Mouse (Mus musculus) hindbrain, embryonic 13.5 days (tissue): ENCODE data around the gene Tep1. TPM values are rescaled to one million over a fixed set of nuclear protein-coding genes. Genes with fewer than 3 reads are reported as not detected.
A peak's percentile ranks its signal among the peaks of the same experiment; 100 is the strongest.
"Not testable (repeated sequence)": the region's sequence is repeated elsewhere in the genome, so short reads cannot be mapped to it uniquely, and the experiment has no call there.

Experiments used
- ATAC-seq: fragments of 200-750 bp; cut with Nextera tagmentation; 2 replicates; pipeline ENCODE4 v1.8.0; 2017; ENCODE audit warnings: moderate TSS enrichment; ENCODE audit not compliant: low FRiP score
- H3K27ac ChIP-seq: fragments of 300-500 bp; sonication (generic); 2 replicates; pipeline ENCODE4 v1.5.1; 2015; ENCODE audit warnings: inconsistent platforms, mild to moderate bottlenecking, moderate library complexity
- H3K27me3 ChIP-seq: fragments of 300-500 bp; sonication (generic); 2 replicates; pipeline ENCODE4 v1.6.1; 2015; ENCODE audit warnings: mild to moderate bottlenecking, inconsistent platforms
- H3K36me3 ChIP-seq: fragments of 300-500 bp; sonication (generic); 2 replicates; pipeline ENCODE4 v1.6.1; 2015; ENCODE audit warnings: mild to moderate bottlenecking, inconsistent platforms
- H3K4me1 ChIP-seq: fragments of 300-500 bp; sonication (generic); replicated peaks from 2 replicates; pipeline ENCODE4 v1.6.1; 2015; ENCODE audit warnings: inconsistent platforms
- H3K4me2 ChIP-seq: fragments of 300-500 bp; sonication (generic); 2 replicates; pipeline ENCODE4 v1.6.1; 2015; ENCODE audit warnings: inconsistent platforms, mild to moderate bottlenecking, moderate library complexity
- H3K4me3 ChIP-seq: fragments of 300-500 bp; sonication (generic); 2 replicates; pipeline ENCODE4 v1.5.1; 2015; ENCODE audit warnings: mild to moderate bottlenecking, inconsistent platforms
- H3K9ac ChIP-seq: fragments of 300-500 bp; sonication (generic); 2 replicates; pipeline ENCODE4 v1.6.1; 2015; ENCODE audit warnings: mild to moderate bottlenecking, inconsistent platforms
- H3K9me3 ChIP-seq: fragments of 300-500 bp; sonication (generic); 2 replicates; pipeline ENCODE4 v1.6.1; 2016; ENCODE audit warnings: inconsistent platforms
- WGBS: fragments of 180-500 bp; shearing (Covaris S2); methylation state at CpG from one replicate; pipeline ENCODE4 v1.1.7; 2015; 5-methylcytosine and 5-hydroxymethylcytosine counted together
- polyA plus RNA-seq: library from polyadenylated mRNA; unstranded; fragments of >200 nt; fragmentation: Nextera tagmentation; extraction: Ambion mirVana; gene quantifications from 2 replicates; pipeline ENCODE4 v1.2.1, GENCODE M21; 2015

The Tep1 gene
- polyA plus RNA-seq = 2.5 and 3.2 TPM in 2 replicates

DNA sequence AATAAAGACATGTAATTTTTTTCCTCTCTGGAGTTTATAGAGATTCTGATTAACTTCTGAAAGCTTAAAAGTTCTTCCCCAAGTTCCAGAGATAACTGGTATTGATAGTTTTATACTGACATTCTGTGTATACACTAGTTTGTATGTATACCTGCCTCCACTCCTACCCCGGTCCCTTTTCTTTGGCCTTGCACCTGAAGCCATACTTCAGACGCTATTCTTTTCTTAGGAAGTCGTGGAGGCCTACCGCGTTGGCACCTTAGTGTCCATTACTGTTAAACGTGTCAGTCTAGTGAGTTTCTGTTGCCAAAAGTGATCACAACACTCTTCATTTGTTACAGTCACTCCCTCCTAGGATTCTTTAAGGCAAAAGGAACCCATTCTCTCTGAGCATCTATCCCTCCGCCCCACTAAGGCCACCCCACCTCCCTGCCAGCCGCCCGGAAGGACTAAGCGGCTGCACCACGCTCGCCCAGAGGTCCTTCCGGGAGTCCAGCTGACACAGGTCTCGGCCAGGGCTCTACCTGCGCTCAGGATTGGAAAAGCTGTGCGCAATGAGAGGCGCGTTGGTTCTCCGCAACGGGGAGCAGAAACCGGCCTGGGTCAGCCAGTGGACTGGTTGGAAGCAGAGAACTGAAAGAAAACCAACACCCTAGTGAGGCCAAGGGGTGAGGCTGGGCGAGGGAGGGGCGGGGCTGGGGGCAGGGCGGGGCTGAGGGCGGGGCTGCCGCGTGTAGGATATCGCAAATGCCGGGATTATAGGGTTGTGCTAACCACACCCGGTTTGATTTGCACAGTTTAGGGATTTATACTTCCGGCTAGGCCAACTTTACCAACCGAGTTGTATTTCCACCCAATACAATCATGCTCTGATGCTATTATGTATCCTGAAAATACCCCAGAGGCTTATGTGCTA, at the start of gene Tep1:
TSS of gene Tep1 (minus strand) at position 672 of the 916 bp plus-strand sequence.
- 7% methylated on average over 32 of the region's 32 CpGs for WGBS
- no peaks in the 10 kb centered on the region for H3K36me3 ChIP-seq
- H3K9ac ChIP-seq = peak within 1 kb of the TSS; percentile 75
- H3K4me3 ChIP-seq = peak within 1 kb of the TSS; percentile 54
- ATAC-seq = peak; percentile 91
- peak within 1 kb of the TSS; percentile 50 for H3K27ac ChIP-seq
- H3K4me2 ChIP-seq = peak within 1 kb of the TSS; percentile 66
- H3K4me1 ChIP-seq = peaks cover 7% of the 10 kb centered on the region
- no peaks in the 10 kb centered on the region for H3K9me3 ChIP-seq
- no peaks in the 10 kb centered on the region for H3K27me3 ChIP-seq

GRCm38 (mm10) chr14:50911356-50911755, 41.0 kb upstream of the Tep1 start:
- 64% methylated on average over 3 of the region's 3 CpGs for WGBS
- no peak for ATAC-seq

DNA sequence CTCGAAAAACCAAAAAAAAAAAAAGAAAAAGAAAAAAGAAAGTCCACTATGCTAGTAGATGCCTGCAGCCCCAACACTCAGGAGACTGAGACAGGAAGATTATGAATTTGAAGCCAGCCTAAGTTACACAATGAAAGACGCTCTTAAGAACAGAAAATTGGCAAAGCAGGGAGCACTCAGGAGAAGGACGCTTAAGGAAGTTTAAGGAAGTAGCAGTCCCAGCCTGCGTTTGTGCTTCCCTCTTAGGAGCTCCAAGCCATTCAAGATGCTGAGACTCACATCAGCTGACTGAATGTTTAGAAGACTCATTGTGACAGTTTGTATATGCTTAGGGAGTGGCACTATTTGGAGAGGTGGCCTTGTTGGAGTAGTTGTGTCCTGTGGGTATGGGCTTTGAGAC, 37.8 kb upstream of the Tep1 start:
- no peaks in the 10 kb centered on the region for H3K27me3 ChIP-seq
- H3K4me2 ChIP-seq = no peak overlapping the region
- H3K4me1 ChIP-seq = peaks cover 8% of the 10 kb centered on the region; the same call in 1 of the 2 replicates
- H3K9me3 ChIP-seq = no peaks in the 10 kb centered on the region
- no peak overlapping the region for H3K27ac ChIP-seq
- no peak overlapping the region for H3K4me3 ChIP-seq
- 87% methylated on average over 4 of the region's 4 CpGs for WGBS
- peaks cover 18% of the 10 kb centered on the region for H3K36me3 ChIP-seq
- ATAC-seq = no peak
- no peak overlapping the region for H3K9ac ChIP-seq

More at GRCm38 (mm10) chr14:50911356-50911755, 41.0 kb upstream of the Tep1 start:
- Histone ChIP-seq H3K9me3 (no peaks in the 10 kb centered on the region), H3K27me3 (no peaks in the 10 kb centered on the region), H3K4me2 (no peak overlapping the region), H3K36me3 (peaks cover 48% of the 10 kb centered on the region), H3K9ac (no peak overlapping the region), H3K4me1 (no peaks in the 10 kb centered on the region), H3K27ac (no peak overlapping the region), H3K4me3 (no peak overlapping the region)

DNA sequence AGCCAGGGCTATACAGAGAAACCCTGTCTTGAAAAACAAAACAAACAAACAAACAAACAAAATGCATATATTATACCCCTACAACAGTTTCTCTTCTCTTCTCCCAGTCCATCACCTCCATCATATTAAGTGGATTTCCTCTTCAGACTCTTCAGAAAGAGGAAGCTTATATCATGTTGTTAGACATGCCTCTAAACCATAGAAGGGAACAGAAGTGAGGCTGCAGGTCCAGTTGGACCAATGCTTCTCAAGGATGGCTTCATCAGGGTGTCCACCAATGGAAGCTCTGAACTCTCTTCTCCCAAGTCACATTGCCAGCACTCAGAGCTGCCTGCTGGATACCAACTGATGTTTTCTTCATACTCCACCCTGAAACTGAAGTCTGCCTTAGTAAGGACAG, 35.0 kb upstream of the Tep1 start:
- not testable (repeated sequence) for H3K9me3 ChIP-seq, H3K36me3 ChIP-seq, ATAC-seq, H3K27me3 ChIP-seq, H3K9ac ChIP-seq, H3K27ac ChIP-seq, H3K4me1 ChIP-seq, H3K4me2 ChIP-seq, H3K4me3 ChIP-seq

DNA sequence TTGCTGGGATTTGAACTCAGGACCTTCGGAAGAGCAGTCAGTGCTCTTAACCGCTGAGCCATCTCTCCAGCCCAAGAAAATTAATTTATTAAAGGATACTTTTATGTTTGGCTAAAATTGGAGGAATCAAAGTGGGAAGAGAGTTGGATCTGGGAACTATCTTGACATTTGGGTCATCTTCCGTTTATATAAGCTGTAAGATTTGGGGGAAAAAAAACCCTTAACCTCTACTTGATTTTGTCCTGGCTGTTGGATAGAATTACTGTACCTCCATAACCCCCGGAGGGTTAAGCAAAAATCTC, 34.4 kb upstream of the Tep1 start:
- Histone ChIP-seq H3K27me3 (no peaks in the 10 kb centered on the region), H3K36me3 (no peaks in the 10 kb centered on the region; the same call in 1 of the 2 replicates), H3K4me1 (peaks cover 8% of the 10 kb centered on the region; the same call in 1 of the 2 replicates), H3K4me3 (no peak overlapping the region), H3K9me3 (no peaks in the 10 kb centered on the region), H3K4me2 (no peak overlapping the region), H3K27ac (no peak overlapping the region), H3K9ac (no peak overlapping the region)
- WGBS = 82% methylated on average over 4 of the region's 4 CpGs
- ATAC-seq = no peak

DNA sequence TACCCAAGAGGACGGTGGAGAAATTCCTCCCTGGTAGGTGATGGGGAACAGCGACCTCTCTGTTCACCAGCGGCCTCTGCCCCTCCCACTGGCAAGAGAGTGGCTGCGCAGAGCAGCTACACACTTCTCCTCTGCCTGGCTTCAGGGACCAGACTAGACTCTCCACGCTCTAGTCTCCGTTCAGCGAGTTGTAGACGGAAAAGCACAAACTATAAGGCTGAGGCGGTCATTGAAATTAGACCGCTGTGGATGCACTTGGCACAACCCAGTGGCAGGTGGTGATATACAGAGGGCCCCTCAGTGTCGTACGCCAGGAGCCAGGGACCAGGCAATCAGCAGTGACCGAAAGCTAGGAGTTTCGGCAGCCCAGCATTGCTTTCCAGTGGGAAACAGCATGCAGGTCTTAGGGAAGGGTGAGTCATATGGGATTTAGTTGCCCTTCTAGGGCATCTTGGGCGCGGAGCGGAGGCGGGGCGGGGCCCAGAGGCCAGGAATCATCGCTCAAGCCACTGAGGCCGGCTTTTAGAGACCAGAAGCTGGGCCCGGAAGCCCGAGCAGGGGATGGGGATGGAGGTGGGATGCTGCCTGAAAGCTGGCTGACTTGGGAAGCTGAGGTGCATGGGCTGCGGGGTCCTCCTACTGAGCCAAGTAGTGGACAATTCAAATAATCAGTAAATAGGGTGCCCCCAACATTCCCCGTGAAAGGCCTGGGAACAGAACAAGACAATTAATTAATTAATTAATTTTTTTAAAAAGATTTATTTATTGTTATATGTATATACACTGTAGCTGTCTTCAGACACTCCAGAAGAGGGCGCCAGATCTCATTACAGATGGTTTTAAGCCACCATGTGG, 33.8 kb upstream of the Tep1 start:
- WGBS = 4% methylated on average over 26 of the region's 26 CpGs
- H3K9me3 ChIP-seq = no peaks in the 10 kb centered on the region
- H3K4me2 ChIP-seq = peak overlapping the region; percentile 64
- no peak overlapping the region; the same call in 1 of the 2 replicates for H3K27ac ChIP-seq
- H3K36me3 ChIP-seq = no peaks in the 10 kb centered on the region; the same call in 1 of the 2 replicates
- peak; percentile 91 for ATAC-seq
- H3K4me1 ChIP-seq = peaks cover 8% of the 10 kb centered on the region; the same call in 1 of the 2 replicates
- peak overlapping the region; percentile 41 for H3K4me3 ChIP-seq
- no peaks in the 10 kb centered on the region for H3K27me3 ChIP-seq
- H3K9ac ChIP-seq = peak overlapping the region; percentile 71

- H3K9me3 ChIP-seq, H3K36me3 ChIP-seq, H3K27ac ChIP-seq, ATAC-seq, H3K4me3 ChIP-seq, H3K9ac ChIP-seq, H3K4me2 ChIP-seq: not testable (repeated sequence)
- Histone ChIP-seq H3K27me3 (peaks cover 12% of the 10 kb centered on the region), H3K4me1 (peaks cover 17% of the 10 kb centered on the region)
- 91% methylated on average over 2 of the region's 2 CpGs for WGBS
Observed at GRCm38 (mm10) chr14:50897992-50898391, 27.6 kb upstream of the Tep1 start.

- 51% methylated on average over 7 of the region's 7 CpGs for whole genome bisulfite sequencing
- Histone ChIP-seq H3K4me2 (peak within 1 kb of the TSS; percentile 91), H3K4me1 (peaks cover 17% of the 10 kb centered on the region), H3K9ac (peak within 1 kb of the TSS; percentile 78), H3K27me3 (peaks cover 12% of the 10 kb centered on the region), H3K36me3 (no peaks in the 10 kb centered on the region), H3K9me3 (no peaks in the 10 kb centered on the region), H3K4me3 (peak within 1 kb of the TSS; percentile 55), H3K27ac (peak within 1 kb of the TSS; percentile 24)
- no peak for ATAC-seq
Observed at GRCm38 (mm10) chr14:50897374-50897765, 27.0 kb upstream of the Tep1 start, which contains the start of gene Klhl33. Klhl33 (minus strand) TSS chr14:50897507.

- Histone ChIP-seq H3K4me1 (peaks cover 17% of the 10 kb centered on the region), H3K9me3 (no peaks in the 10 kb centered on the region), H3K9ac (peak overlapping the region; percentile 78), H3K4me3 (peak overlapping the region; percentile 55), H3K27me3 (peaks cover 12% of the 10 kb centered on the region), H3K4me2 (peak overlapping the region; percentile 91), H3K27ac (peak overlapping the region; percentile 24; the same call in 1 of the 2 replicates), H3K36me3 (no peaks in the 10 kb centered on the region)
- peak; percentile 82 for ATAC-seq
- WGBS = 23% methylated on average over 23 of the region's 23 CpGs
Observed at GRCm38 (mm10) chr14:50896747-50897373, 26.5 kb upstream of the Tep1 start.

- Histone ChIP-seq H3K4me2 (peak overlapping the region; percentile 91), H3K27me3 (peaks cover 12% of the 10 kb centered on the region), H3K4me3 (peak overlapping the region; percentile 55), H3K4me1 (peaks cover 17% of the 10 kb centered on the region), H3K36me3 (no peaks in the 10 kb centered on the region), H3K27ac (peak overlapping the region; percentile 24), H3K9ac (peak overlapping the region; percentile 78), H3K9me3 (no peaks in the 10 kb centered on the region)
- ATAC-seq = peak; percentile 44
- WGBS = 16% methylated on average over 19 of the region's 19 CpGs
Observed at GRCm38 (mm10) chr14:50895985-50896746, 25.8 kb upstream of the Tep1 start.

DNA sequence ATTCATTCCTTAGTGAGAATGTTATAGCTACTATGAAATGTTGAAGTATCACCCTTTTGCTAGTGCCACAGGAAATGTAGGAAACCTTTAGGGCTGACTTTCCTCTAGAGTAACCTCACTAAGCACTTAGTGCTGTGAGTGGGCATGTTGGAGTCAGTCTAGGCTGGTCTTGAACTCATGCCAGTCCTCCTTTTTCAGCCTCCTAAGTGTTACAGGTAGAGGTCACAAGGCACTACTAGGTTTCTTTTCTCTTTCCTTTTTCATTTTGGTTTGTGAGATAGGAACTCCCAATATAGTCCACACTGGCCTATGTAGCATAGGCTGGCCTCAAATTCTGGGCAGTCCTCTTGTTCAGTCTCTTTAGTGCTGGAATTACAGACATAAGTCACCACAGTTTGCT, 25.0 kb upstream of the Tep1 start:
- H3K4me3 ChIP-seq = no peak overlapping the region
- no peak overlapping the region for H3K4me2 ChIP-seq
- ATAC-seq = no peak
- no peak overlapping the region for H3K27ac ChIP-seq
- H3K4me1 ChIP-seq = peaks cover 17% of the 10 kb centered on the region
- H3K36me3 ChIP-seq = no peaks in the 10 kb centered on the region
- no peaks in the 10 kb centered on the region for H3K9me3 ChIP-seq
- peaks cover 12% of the 10 kb centered on the region for H3K27me3 ChIP-seq
- no peak overlapping the region for H3K9ac ChIP-seq
